Mouse (Mus musculus) bone marrow macrophage, adult 2 months (primary cell): Measurements from ENCODE around the gene Slc7a8.

Experiments used
- CTCF ChIP-seq: IDR thresholded peaks from 2 replicates; pipeline ENCODE4 v1.5.1; 2012; ENCODE audit warnings: low read depth, mild to moderate bottlenecking, low read length, moderate library complexity
- POLR2A ChIP-seq: IDR thresholded peaks from 2 replicates; pipeline ENCODE4 v1.6.1; 2012; ENCODE audit warnings: mild to moderate bottlenecking, low read depth, low read length, borderline replicate concordance

GRCm38 (mm10) chr14:54815737-54816136 lies 34.0 kb upstream of the Slc7a8 start:
- TF ChIP-seq POLR2A (no peak), CTCF (no peak)
